Mouse (Mus musculus) ES-Bruce4 (cell line): ENCODE measurements around the gene Alpk1. TPM values are rescaled to one million over a fixed set of nuclear protein-coding genes. Genes with fewer than 3 reads are reported as not detected.

Experiments used
- H3K27ac ChIP-seq: 2 replicates; pipeline ENCODE4 v1.5.1; 2012; ENCODE audit warnings: low read length, inconsistent platforms; ENCODE audit not compliant: insufficient read depth
- H3K27me3 ChIP-seq: 2 replicates; pipeline ENCODE4 v1.6.1; 2012; ENCODE audit warnings: mild to moderate bottlenecking, low read length, inconsistent platforms; ENCODE audit not compliant: control insufficient read depth, poor library complexity, insufficient read depth, severe bottlenecking
- H3K36me3 ChIP-seq: 2 replicates; pipeline ENCODE4 v1.6.1; 2012; ENCODE audit warnings: inconsistent platforms, mild to moderate bottlenecking, low read length, moderate library complexity; ENCODE audit not compliant: control insufficient read depth, poor library complexity, insufficient read depth, severe bottlenecking
- H3K4me1 ChIP-seq: one replicate; pipeline ENCODE4 v1.8.1; 2011; ENCODE audit warnings: low read length; ENCODE audit not compliant: control insufficient read depth, insufficient read depth
- H3K4me3 ChIP-seq: 2 replicates; pipeline ENCODE4 v1.5.1; 2011; ENCODE audit warnings: low read depth, mild to moderate bottlenecking, low read length
- H3K9ac ChIP-seq: 2 replicates; pipeline ENCODE4 v1.6.1; 2012; ENCODE audit warnings: low read depth, mild to moderate bottlenecking, inconsistent platforms; ENCODE audit not compliant: poor library complexity, severe bottlenecking
- H3K9me3 ChIP-seq: replicated peaks from 2 replicates; pipeline ENCODE4 v1.6.1; 2012; ENCODE audit warnings: mild to moderate bottlenecking, low read length, inconsistent platforms; ENCODE audit not compliant: control insufficient read depth, poor library complexity, insufficient read depth, severe bottlenecking
- CTCF ChIP-seq: IDR thresholded peaks from one replicate; pipeline ENCODE4 v1.8.1; 2011; ENCODE audit warnings: low read depth, low read length
- EP300 ChIP-seq: IDR thresholded peaks from 2 replicates; pipeline ENCODE4 v1.6.1; 2011; ENCODE audit warnings: low read depth, low read length; ENCODE audit not compliant: insufficient read depth
- POLR2A ChIP-seq: IDR thresholded peaks from one replicate; pipeline ENCODE4 v1.8.1; 2011; ENCODE audit warnings: low read length; ENCODE audit not compliant: insufficient read depth
- polyA plus RNA-seq: library from polyadenylated mRNA; stranded (reverse); fragments of >200 nt; gene quantifications from 2 replicates; pipeline ENCODE4 v1.2.4, GENCODE M21; 2011; ENCODE audit warnings: low read depth; ENCODE audit not compliant: missing spikeins, insufficient read depth, insufficient read length

Alpk1 gene
- 1.2 TPM in 2 replicates for polyA plus RNA-seq

DNA sequence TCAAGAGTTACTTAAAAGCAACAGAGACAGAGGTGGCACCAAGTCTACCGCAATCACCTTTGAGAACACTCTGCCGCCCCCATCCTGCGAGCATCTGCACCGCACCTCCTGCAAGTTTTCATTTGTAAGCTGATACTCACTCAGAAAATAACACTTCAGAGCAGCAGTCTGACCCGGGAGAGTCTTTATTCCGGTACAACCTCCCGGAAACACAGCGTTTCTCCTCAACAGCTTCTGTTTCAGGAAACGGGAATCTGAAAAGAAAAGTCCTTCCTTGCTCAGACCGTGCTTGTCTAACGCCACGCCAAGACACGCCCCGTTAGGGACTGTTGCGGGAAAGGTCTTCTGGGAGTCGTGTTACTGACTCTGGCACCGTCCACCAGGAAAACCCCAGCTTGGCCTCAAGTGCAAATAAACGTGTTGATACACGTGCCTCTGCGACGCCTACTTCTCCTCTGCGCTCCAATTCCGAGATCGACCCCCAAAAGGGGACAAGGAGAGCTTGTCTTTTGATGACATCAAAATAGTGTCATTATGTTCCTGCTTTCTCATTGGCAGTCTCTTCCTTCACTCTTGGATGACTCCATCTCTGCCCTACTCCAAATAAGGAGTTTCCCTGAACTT lies at the start of gene Alpk1:
TSS of gene Alpk1 (minus strand) at position 507 of the 624 bp plus-strand sequence.
- Histone ChIP-seq H3K27me3 (no peaks in the 10 kb centered on the region), H3K9ac (no peak within 1 kb of the TSS), H3K36me3 (no peaks in the 10 kb centered on the region), H3K27ac (no peak within 1 kb of the TSS), H3K9me3 (0 out of 2 replicates have a peak, but pooled peaks cover 2% of the 10 kb centered on the region), H3K4me3 (peak within 1 kb of the TSS; percentile 46), H3K4me1 (no peaks in the 10 kb centered on the region)
- no peak for TF ChIP-seq EP300
- no peak for TF ChIP-seq POLR2A
- TF ChIP-seq CTCF, result peak; percentile 39

DNA sequence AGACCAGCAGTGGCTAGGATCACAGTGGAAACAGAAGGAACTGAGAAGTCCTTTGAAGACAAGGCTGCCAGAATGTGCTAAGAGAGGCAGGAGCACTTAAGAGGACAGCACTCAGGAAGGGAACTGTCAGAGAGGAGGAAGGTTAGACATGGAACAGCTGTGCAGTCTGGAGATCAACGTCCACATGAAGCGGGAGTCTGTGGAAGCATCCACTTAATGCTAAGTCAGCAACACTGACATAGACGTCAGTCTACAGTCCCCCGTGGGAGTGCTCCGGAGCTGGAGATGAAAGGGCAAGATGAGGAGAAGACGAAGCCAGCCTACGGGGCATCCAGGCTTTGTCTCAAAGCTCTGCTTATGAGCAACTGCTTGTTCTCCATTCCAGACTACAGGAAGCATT lies 46.8 kb upstream of the Alpk1 start:
- H3K27ac ChIP-seq, result no peak overlapping the region
- no peak overlapping the region for H3K9ac ChIP-seq
- no peaks in the 10 kb centered on the region for H3K27me3 ChIP-seq
- H3K4me1 ChIP-seq, result no peaks in the 10 kb centered on the region
- H3K4me3 ChIP-seq, result no peak overlapping the region
- H3K36me3 ChIP-seq, result peaks cover 4% of the 10 kb centered on the region; the same call in 1 of the 2 replicates
- H3K9me3 ChIP-seq, result no peaks in the 10 kb centered on the region
- TF ChIP-seq CTCF (no peak), POLR2A (no peak), EP300 (no peak)

DNA sequence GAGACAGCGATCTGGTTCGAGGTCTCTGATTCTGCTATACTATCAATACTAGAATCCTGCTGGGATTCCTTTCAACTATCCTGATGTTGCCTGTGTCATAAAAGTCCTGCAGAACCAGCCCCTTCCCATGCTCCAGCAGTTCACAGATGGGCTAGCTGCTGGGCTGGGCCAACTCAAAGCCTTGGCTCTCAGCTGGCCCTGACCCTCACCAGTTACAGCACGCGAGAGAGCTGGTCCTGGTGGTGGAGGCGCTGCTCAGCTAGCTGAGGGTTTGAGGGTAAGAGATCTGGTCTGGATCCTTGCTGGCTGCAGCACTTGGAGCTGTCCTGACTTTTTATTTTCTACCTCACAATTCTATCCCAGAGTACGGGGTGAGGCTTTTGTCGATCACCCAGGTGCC lies 46.2 kb upstream of the Alpk1 start:
- Histone ChIP-seq H3K27ac (no peak overlapping the region), H3K4me3 (no peak overlapping the region), H3K36me3 (peaks cover 4% of the 10 kb centered on the region; the same call in 1 of the 2 replicates), H3K27me3 (no peaks in the 10 kb centered on the region), H3K9me3 (no peaks in the 10 kb centered on the region), H3K9ac (no peak overlapping the region), H3K4me1 (no peaks in the 10 kb centered on the region)
- no peak for TF ChIP-seq CTCF
- TF ChIP-seq POLR2A, result no peak
- TF ChIP-seq EP300, result no peak

DNA sequence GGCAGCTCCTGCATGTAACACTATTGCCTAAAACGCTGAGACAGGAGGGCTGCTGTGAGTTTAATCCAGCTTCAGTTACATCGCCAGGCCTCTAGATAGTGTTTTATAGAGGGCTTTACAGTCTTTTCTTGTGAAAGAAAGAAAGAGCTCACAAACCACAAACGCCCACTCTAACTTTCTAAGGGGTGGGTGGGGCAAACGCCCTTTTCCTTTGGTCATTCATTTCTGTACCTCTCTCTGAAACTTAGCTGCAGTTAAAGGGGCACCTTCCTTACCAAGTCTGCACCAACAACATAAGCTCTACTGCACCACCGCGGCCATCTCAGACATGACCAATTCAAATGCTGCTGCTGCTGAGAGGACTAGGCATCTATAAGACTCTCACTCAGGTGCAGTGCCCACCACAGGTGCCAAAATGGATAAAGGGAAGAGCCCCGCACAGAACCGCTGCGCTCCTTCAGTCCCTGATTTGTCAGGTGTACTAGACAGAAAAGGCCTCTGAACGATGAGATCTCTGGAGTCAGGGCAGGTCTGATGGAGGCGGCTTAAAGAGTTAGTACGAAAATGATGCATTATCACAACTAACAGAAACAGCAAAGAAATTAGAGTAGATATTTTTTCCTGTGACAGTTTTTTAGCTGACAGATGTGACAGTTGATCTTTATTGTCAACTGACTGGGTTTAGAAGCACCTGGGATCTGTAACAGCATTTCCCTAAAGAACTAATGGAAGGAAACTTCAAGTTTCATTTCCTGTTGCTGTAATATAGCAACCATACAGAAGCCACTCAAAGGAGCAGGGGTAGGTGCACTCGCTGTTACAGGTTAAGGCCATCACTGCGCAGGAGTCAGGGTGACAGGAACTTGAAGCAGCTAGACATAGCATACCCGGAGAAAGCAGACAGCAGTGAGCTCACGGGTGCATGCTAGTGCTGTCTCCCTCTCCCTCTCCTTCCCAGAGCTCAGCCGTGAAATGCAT lies 43.8 kb upstream of the Alpk1 start:
- H3K27me3 ChIP-seq, result no peaks in the 10 kb centered on the region
- H3K9ac ChIP-seq, result no peak overlapping the region
- H3K27ac ChIP-seq, result no peak overlapping the region
- TF ChIP-seq CTCF, result no peak
- no peak for TF ChIP-seq POLR2A
- TF ChIP-seq EP300, result no peak
- no peak overlapping the region for H3K4me3 ChIP-seq
- no peaks in the 10 kb centered on the region for H3K4me1 ChIP-seq
- no peaks in the 10 kb centered on the region for H3K9me3 ChIP-seq
- peaks cover 11% of the 10 kb centered on the region; the same call in 1 of the 2 replicates for H3K36me3 ChIP-seq

DNA sequence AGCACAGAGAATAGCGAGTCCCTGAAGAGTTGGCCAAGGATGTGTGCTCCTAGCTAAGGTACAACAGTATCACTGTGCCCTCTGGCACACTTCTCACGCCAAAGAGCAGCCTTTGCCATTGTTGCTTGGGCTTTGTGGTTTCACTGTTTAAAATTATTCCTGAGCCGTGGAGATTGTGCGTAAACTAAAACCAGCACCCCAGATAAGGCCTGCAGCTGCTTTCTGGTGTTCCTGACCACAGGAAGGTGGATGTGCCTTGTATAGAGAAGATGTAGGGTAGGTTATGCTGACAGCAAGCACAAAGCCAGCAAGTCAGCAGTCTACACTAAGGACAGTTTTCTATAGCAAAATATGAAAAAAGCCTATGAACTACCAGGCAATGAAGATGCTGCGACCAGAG lies 40.9 kb upstream of the Alpk1 start:
- H3K27ac ChIP-seq, result no peak overlapping the region
- H3K4me3 ChIP-seq, result no peak overlapping the region
- TF ChIP-seq POLR2A (no peak), CTCF (no peak), EP300 (no peak)
- H3K9me3 ChIP-seq, result no peaks in the 10 kb centered on the region
- no peaks in the 10 kb centered on the region for H3K27me3 ChIP-seq
- H3K36me3 ChIP-seq, result peaks cover 11% of the 10 kb centered on the region; the same call in 1 of the 2 replicates
- H3K9ac ChIP-seq, result no peak overlapping the region
- H3K4me1 ChIP-seq, result no peaks in the 10 kb centered on the region
